Mouse (Mus musculus) megakaryocyte-erythroid progenitor cell, adult 5 weeks (primary cell): ENCODE results near the gene Dusp14. TPM values are rescaled to one million over a fixed set of nuclear protein-coding genes. Genes with fewer than 3 reads are reported as not detected.

Experiments
- polyA plus RNA-seq: library from polyadenylated mRNA; stranded (reverse); fragments of >175 nt; gene quantifications from 2 replicates; pipeline ENCODE4 v1.2.3, GENCODE M21; 2012

The Dusp14 gene
- polyA plus RNA-seq, result 0.17 TPM in 1 of 2 replicates, not detected in the other

GRCm38 (mm10) chr11:84069034-84069370 lies at the start of gene Dusp14:
Dusp14 (minus strand) TSS chr11:84069261.

Other genes with a start within 250 kb of the Dusp14 start
- 0.55 TPM in 1 of 2 replicates, not detected in the other for gene Hnf1b, start 219.2 kb downstream of the Dusp14 start, polyA plus RNA-seq
- gene Ddx52, start 127.2 kb downstream of the Dusp14 start, polyA plus RNA-seq, result 2.1 and 2.6 TPM in 2 replicates
- 5.8 and 7.4 TPM in 2 replicates for gene Synrg, start 104.8 kb downstream of the Dusp14 start, polyA plus RNA-seq
- 2.3 and 2.6 TPM in 2 replicates for gene Tada2a, start 60.3 kb upstream of the Dusp14 start, polyA plus RNA-seq
- gene Acaca, start 60.4 kb upstream of the Dusp14 start, polyA plus RNA-seq, result 7.2 and 8.2 TPM in 2 replicates
- gene Gm11437, start 98.2 kb upstream of the Dusp14 start, polyA plus RNA-seq, result not detected in 2 replicates